Mouse (Mus musculus): ENCODE measurements around the gene Hectd4.

Hectd4 gene

DNA sequence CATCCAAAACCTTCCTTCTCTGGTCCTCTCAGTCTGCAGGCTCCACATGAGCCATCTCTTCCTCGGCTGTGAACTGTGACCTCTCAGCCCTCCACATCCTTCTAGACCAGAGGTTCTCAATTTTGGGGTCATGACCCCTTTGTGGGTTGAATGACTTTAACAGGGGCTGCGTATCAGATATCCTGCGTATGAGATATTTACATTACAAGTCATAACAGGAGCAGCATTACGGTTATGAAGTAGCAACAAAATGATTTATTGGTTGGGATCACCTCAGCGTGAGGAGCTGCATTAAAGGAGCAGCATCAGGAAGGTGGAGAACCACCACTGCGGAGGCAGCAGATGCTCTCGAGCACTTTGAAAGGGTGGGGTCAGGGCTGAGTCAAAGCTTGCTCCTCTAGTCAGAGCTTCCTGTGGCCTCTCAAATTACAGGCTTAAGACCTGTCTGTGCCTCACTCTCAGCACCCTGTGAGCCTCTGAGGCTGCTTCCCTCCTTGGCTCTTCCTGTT, 121.0 kb downstream of the Hectd4 start:
- in situ Hi-C loops (cut with MboI, MseI): no loop called here

DNA sequence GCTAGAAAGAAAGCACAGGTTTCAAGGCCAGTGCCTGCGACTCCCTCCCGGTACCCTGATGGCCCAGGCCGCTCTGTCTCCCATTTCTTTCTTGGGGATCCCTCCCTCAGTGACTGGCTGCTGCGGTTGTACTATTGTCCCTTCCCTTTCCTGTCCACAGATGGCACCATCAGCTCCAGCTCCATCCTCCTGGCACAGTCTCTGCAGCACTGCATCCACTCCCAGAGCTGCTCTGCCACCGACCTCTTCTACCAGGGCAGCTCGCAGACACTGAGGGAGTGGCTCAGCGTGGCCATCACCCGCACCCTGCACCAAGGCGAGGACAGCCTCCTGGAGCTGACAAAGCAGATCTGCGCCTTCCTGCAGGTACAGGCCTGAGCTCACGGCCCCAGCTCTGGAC, 122.5 kb downstream of the Hectd4 start:
- in situ Hi-C loops (cut with MboI, MseI): no loop called here

DNA sequence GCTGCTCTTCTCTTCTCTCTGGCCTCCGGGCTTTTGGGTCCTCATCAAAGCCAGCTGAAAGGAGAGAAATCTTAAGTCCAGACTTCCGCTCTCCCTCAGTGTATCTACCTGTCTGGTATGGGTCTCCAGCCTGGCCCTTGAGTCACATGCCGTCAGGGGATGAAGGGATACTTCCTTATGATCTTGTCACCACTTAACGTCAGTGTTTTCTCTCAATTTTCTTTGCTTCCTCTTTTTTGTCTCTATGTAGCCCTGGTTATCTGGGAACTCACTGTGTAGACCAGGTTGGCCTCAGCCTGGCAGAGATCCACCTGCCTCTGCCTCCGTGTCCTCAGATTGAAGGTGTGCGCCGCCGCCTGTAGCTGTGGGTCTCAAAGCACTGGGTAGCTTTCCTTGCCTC, 124.0 kb downstream of the Hectd4 start:
- in situ Hi-C loops (cut with MboI, MseI): no loop called here

DNA sequence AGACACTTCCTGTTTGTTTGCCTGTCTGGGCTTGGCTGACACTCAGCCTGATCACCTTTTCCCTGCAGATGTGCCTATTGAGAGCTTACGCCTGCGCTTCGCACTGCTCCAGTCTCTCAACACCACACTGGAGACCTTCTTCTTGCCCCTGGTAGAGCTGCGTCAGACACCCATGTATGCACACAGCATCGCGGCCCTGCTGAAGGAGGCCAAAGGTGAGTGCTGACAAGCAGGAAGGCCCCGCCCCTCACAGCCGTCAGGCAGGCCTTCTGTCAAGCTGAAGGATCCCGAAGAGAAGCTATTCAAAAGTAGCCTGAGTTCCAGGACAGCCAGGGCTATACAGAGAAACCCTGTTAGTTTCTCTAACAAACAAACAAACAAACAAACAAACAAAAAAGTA, 139.2 kb downstream of the Hectd4 start:
- in situ Hi-C loops (cut with MboI, MseI): no loop called here

DNA sequence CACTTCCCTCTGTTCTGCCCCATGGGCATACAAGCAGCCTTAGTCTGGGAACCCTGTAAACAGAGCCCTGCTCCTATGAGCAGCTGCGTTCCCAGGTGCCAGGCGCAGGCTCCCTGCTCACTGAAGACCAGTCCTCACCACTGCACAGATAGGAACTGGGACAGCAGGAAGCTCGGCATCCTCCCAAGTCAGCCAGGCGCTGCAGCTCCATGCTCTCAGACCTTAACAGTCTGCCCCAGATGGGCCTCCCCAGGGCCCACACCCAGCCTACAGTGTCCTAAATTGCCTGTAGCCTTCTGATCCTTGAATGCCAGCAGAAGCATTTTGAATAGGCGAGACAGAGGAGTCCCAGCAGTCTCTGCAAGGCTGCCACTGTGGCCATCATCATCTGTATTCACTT, 141.7 kb downstream of the Hectd4 start:
- in situ Hi-C loops (cut with MboI, MseI): no loop called here

DNA sequence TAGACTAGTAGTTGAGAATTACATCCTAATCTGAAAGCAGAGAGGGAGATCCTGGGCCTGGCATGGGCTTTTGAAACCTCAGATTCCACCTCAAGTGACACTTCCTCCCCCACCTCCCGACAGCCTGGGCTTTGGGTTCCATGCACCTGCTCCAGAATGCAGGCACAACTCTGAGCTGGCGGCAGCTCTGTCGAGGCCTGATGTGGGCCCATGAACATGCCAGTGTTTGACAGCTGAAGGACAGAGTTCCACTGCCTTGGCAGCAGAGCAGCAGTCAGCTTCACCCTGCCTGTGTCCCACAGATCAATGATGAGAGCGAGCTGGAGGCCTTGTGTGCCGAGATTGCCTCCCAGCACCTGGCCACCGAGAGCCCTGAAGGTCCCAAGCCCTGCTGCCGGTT, 143.4 kb downstream of the Hectd4 start:
- in situ Hi-C loops (cut with MboI, MseI): no loop called here

DNA sequence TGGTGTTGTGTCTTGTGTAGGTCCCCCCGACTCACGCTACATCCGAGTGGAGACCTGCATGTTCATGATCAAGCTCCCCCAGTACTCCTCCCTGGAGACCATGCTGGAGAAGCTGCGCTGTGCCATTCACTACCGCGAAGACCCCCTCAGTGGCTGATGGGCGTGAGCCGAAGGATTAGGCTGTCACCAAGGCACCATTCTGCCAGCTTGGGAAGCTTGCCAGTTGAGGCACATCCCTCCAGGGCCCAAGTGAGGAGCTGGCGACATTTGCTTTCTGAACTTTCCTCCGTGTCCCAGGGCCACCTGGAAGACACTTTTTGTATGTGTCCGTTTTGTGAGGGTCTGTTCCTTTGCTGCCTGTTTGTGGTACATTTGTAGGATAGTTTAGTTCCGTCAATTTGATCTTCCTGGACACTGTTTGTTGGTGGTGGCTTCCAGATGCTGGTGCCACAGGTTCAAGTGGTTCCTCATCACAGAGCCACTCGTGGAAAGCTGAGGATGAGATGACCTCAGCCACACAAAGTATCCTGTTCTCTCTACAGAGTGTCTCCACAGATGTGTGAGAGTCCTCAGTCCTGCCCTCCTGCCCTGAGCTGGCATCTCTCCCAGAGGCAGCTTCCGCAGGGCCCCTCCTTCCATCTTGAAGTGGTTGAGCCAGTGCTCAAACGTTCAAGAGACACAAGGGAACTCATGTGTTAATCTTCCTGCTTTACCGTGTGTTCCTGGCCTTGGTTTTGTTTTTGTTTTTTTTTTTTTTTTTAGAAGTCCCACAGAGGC, 146.6 kb downstream of the Hectd4 start:
- in situ Hi-C loops (cut with MboI, MseI): no loop called here

DNA sequence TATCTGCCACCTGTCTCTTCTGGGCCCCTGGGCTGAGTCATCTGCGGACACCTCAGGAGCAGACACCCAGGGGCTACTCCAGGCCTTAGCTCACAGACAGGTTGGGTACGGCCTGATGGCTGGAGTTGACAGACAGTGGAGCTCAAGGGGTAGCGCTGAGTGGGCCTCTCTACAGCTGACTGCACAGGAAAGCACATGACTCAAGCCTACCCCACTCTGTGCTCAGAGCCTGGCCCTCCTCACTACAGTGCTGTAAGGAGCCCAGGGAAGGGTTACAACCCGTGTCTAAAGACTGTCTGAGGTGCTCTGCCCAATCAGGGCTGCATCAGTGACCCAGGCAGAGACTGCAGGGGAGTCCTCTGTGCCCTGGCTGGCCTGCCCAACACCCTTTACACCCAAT, 147.2 kb downstream of the Hectd4 start:
- in situ Hi-C loops (cut with MboI, MseI): no loop called here

DNA sequence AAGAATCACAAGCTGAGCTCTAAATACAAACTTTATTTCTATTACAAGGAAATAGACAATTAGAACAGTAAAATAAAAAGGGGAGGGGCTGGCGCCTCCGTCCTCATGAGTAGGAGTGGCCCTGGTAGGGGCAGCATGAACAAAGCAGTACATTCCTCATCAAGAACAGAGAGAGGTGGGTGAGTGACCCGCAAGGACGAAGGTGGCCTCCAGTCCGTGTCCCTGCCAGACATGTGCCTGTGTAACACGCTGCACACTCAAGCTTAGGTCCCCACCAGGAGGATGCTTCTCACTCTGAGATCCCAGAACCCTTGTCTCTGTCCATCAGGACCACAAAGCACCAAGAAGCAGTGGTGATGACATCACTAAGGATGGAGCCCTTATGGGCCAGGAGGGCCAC, 151.7 kb downstream of the Hectd4 start:
- in situ Hi-C loops (cut with MboI, MseI): no loop called here

DNA sequence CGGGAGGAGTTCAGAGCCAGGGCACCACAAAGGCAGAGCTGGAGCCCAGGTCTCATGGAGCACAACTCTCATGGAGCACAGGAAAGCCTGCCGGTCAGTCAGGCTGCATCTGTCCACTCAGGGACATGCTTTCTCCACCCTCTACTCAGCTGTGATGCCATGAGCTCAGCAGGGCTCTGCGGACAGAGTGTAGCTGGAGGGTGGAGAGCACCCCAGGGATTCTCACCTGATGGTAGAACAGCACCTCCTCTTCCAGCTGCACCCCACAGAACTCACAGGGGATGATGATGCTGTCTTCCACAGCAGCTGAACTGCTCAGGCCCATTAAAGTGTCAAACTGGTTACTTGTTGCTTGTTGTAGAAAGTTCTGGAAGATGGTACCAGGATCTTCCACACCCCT, 154.8 kb downstream of the Hectd4 start:
- in situ Hi-C loops (cut with MboI, MseI): loop anchor here (5.0 kb wide), 1 partner anchor 157 kb away; no protein-coding TSS in a partner anchor

DNA sequence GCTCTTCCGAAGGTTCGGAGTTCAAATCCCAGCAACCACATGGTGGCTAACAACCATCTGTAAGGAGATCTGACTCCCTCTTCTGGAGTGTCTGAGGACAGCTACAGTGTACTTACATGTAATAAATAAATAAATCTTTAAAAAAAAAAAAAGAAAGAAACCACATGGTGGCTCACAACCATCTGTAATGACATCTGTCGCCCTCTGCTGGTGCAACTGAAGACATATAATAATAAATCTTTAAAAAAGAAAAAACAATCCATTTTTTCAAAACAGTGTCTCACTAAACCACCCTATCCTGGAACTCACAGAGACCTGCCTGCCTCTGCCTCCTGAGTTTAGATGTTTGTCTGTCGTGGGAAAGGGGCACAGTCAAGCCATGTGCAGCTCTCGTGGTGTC, 157.0 kb downstream of the Hectd4 start:
- in situ Hi-C loops (cut with MboI, MseI): loop anchor here (5.0 kb wide), 1 partner anchor 160 kb away; no protein-coding TSS in a partner anchor

DNA sequence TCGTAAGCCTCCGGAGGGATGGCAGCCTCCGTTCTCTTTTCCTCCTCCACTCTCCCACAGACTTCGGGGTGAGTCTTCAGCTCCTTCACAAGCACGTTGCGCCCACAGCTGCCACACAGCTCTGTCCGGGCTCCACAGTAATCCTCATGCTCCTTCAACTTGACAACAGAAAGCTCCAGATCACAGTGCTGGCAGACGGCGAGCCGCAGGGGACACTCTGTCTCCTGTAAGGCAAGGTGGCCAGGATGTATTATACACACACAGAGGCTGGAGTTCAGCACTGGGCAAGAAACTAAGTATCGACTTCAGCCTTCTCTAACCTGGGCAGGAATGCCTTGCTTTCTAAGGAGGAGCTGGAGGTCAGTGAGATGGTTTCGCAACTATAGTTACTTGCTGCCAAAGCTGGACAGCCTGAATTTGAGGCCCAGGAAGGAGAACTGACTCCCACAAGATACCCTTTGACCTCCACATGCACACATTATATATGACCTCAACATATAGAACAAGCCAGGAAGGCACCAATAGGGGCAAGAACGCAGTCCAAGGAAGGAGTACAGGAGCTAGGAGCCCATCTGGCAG, 158.7 kb downstream of the Hectd4 start:
- in situ Hi-C loops (cut with MboI, MseI): loop anchor here (5.0 kb wide), 1 partner anchor 161 kb away; no protein-coding TSS in a partner anchor

DNA sequence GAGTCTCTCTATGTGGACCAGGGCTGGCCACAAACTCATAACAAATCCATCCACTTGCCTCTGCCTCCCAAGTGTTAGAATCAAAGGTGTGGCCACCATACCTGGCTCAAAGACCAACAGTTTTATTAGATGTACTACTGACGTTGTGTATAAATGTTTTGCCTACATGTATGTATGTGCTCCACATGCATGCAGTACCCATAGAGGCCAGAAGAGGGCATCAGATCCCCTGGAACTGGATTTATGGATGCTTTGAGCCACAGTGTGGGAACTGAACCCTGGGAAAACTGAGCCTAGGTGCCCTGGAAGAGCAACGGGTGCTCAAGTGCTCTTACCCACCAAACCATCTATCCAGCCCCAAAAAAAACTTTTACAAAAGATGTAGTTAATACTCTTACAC, 160.7 kb downstream of the Hectd4 start:
- in situ Hi-C loops (cut with MboI, MseI): no loop called here

DNA sequence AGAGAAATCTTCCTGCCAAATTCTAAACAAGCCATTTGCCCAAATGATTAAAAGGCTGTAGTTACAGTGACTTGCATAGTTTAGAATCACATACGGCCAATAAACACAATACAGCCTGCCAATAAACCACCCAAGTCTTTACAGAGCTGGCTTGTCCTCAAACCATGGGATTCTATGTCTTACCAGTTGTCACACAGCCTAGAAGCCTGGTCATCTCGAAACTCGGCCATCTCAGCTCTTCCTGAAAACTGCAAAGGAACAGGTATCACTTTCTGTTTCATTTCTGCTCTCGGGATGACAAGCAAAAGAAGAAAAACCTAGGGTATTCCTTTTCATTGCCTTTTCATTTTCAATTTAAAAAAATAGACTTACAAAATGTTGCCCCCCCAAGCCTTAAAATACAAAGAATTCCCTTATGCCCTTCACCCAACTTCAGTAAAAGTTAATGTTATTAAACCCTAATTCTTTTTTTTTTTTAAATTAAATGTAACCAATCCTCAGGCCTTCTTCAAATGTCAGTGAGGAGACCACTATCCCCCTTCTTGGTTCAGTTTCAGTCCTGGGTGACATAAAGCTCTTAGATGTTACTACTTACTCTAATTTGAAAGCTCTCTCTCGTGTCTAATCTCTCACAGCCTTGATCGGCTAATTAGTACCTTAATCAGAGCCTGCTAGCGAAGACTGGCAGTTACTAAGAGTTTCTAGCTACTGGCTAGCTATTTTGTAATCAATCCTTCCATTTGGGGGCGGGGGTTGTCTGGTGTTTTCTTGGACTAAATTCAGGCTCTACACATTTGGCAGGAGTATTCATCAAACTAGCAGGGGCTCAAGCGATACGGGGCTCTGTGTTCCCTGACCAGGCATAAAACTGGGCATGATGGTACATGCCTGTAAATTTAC, 164.1 kb downstream of the Hectd4 start:
- in situ Hi-C loops (cut with MboI, MseI): no loop called here

DNA sequence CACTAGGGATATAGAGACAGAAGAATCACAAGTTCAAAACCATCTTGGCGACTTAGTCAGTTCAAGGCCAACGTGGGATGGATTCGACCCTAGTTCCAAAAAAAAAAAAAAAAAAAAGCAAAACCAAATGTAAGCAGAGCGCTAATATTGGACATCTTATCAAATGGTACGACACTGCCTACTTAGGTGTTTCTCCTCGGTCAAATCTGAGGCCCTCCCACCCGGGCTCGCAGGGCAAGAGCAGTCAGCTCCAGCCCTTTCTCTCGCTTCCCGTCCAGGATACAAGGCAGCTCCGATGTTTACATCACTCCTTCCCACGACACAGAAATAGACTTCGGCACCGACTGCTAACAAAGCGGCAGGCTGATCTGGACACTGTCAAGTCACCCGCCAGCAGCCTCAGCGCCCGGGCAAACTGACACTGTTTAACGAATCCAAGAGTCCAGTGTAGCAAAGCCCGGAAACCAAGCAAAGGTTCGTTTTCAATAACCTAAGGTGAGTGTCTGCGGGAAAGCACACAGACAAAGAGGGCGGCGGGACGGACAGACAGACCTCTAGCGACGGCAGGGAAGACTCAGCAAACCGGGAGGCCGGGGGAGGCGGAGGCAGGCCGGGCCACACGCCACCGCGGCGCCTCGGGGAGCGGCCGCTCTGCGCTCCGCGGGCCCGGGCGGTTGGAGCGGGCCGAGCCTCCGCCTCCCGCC, 164.9 kb downstream of the Hectd4 start:
- in situ Hi-C loops (cut with MboI, MseI): no loop called here

DNA sequence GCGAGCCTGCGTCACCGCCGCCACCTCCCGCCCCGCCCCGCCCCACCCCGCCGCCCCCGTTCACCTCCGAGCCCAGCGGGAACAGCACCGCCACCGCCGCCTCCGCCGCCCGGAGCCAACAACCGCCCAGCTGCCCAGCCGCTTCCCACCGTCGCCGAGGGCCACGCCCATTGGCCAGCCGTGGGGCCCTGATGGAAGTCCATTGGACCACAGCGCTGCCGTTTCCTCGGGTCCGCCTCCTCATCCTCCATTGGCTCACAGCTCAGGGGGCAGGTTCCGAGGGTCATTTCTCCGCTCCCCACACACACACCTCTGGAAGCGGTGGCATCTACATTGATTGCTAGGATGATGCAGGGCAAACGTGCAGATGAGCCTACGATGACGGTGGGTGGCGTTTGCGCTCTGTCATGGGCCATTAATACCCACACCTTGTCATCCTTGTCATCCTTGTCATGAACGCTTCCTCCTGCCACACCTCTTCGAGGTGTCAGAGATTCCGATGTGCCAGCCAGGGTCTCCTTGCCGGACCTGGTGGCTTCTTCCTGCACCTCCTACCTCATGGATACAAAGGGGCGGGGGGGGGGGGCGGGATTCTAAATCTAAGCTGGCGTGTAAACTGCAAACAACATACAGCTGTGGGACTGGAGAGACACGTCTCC, 165.6 kb downstream of the Hectd4 start, which contains the start of gene Trafd1:
Gene Trafd1 (minus strand): TSS at position 172 of the 659 bp plus-strand sequence.
- in situ Hi-C loops (cut with MboI, MseI): no loop called here

DNA sequence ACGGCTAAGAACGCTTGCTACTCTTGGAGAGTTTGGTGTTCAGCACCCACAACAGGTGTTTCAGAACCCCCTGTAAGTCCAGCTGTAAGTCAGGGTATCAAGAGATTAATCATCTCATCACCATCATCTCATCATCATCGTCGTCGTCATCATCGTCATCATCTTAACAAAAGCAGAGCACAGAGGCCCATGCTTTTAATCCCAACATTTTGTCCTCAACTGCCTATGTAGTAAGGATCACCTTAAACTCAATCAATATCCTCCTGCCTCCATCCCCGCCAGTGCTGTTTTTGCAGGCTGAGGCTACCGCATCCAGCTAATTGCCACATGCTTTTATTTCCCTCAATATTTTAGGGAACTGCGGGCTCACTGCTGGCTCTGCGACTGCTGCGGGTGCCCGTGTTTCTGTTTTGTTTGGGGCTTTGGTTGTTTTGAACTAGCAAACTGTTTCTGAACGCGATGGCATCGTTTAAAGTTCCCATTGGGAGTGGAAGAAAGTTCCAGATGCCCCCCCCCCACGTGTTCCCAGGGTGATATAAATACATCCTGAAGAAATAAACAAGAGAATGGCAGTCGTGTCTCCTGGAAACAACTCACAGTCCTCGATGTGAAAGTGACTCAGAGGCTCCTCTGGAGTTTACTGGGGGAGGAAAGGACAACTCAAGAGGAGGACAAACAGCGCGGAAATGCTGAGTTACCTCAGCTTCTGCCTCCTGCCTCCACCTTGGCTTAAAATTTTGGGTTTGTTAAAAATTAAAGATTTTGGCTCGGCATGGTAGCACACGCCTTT, 166.3 kb downstream of the Hectd4 start:
- in situ Hi-C loops (cut with MboI, MseI): no loop called here

DNA sequence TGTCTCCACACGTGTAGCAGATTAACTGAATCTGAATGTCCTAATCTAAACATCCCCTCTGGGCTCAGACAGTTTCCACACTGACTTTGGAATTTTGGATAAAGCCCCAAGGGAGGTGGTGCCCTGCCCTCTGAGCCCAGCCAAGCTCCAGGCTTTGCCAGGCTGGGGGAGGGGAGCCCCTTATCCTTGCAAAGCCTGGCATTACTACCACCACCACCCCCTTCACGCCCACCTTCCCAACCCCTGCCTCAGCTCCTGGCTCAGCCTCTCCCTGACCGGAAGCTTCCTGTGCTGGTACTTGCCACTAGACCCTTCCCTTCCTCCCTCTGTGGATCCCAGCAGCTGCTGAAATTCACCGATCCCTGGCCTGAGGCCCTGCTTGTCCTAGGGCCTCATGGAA, 167.1 kb downstream of the Hectd4 start:
- in situ Hi-C loops (cut with MboI, MseI): no loop called here

DNA sequence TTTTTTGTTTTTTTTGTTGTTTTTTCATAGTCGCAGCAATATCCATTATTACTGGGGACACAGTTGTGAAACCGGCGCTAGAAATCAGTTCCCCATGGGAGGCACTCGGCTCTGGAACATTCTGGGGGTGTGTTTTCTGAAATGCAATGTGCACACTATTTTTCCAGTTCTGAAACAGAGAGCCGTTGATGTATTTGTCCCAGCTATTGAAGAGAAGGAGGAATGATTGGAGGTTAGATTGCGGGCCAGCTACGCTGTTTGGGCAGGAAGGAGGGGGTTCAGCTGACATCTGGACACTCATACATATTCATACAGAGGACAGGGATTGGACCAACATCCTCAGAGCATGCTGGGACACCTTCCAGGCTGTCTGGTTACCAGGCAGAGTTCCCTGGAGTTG, 169.1 kb downstream of the Hectd4 start:
- in situ Hi-C loops (cut with MboI, MseI): no loop called here

DNA sequence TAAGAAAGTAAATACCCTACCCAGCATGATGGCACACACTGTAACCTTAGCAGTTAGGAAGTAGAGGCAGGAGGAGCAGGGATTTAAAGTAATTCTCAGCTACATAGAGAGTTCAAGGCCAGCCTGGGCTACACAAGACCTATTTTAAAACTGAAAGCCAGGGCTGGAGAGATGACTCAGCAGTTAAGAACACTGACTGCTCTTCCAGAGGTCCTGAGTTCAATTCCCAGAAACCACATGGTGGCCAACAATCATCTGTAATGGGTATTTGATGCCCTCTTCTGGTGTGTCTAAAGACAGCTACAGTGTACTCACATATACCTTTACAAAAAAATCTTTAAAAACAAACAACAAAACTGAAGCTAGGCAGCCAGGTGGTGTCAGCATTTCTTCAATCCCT, 169.7 kb downstream of the Hectd4 start:
- in situ Hi-C loops (cut with MboI, MseI): no loop called here
